13 mouse cellular contexts compared by ENCODE assay signal in genomic region chr8:57724843-57725627, GRCm38 (mm10).
"Had no signal": no experiment of that assay in that cellular context is flagged by ENCODE, and none has a peak within 500 bp of the region (broad histone marks: within the 10 kb centered on the region; RNA-seq: fewer than 3 reads in every experiment).

No protein-coding gene starts in this region.

- ATAC-seq: liver, embryonic 12.5 days had no signal

- H3K4me3 ChIP-seq: limb, embryonic 15.5 days; liver, embryonic 12.5 days; lung, embryonic 15.5 days; myocyte; neural tube, embryonic 15.5 days had no signal

- H3K36me3 ChIP-seq: limb, embryonic 15.5 days; liver, embryonic 12.5 days; lung, embryonic 15.5 days; neural tube, embryonic 15.5 days had no signal

- DNase-seq: kidney, adult 2 months; kidney, postnatal 25 days; layer of hippocampus, postnatal 36 days; lung, postnatal 14 days; midbrain, embryonic 14.5 days; right cerebral cortex, adult 18-20 months; thymus, postnatal 25 days had no signal

- H3K4me1 ChIP-seq: limb, embryonic 15.5 days; liver, embryonic 12.5 days; lung, embryonic 15.5 days; neural tube, embryonic 15.5 days had no signal

- H3K4me2 ChIP-seq: limb, embryonic 15.5 days; liver, embryonic 12.5 days; lung, embryonic 15.5 days; neural tube, embryonic 15.5 days had no signal

- H3K27ac ChIP-seq: limb, embryonic 15.5 days; liver, embryonic 12.5 days; lung, embryonic 15.5 days; macrophage; neural tube, embryonic 15.5 days had no signal

- H3K9me3 ChIP-seq: limb, embryonic 15.5 days; liver, embryonic 12.5 days; lung, embryonic 15.5 days; neural tube, embryonic 15.5 days had no signal

- H3K27me3 ChIP-seq: limb, embryonic 15.5 days; liver, embryonic 12.5 days; lung, embryonic 15.5 days; neural tube, embryonic 15.5 days had no signal

- H3K9ac ChIP-seq: limb, embryonic 15.5 days; liver, embryonic 12.5 days; lung, embryonic 15.5 days; neural tube, embryonic 15.5 days had no signal
